Mouse (Mus musculus) myocyte (in vitro differentiated cells): Measurements from ENCODE around the gene Mtap. TPM values are rescaled to one million over a fixed set of nuclear protein-coding genes. Genes with fewer than 3 reads are reported as not detected.
A peak's percentile ranks its signal among the peaks of the same experiment; 100 is the strongest.

Source experiments
- H3K27me3 ChIP-seq: one replicate; pipeline ENCODE4 v1.6.1; 2011; ENCODE audit not compliant: control insufficient read depth, insufficient read depth, insufficient read length
- H3K36me3 ChIP-seq: one replicate; pipeline ENCODE4 v1.6.1; 2011; ENCODE audit not compliant: control insufficient read depth, insufficient read depth
- H3K4me2 ChIP-seq: one replicate; pipeline ENCODE4 v1.6.1; 2011; ENCODE audit warnings: low read depth, control low read depth
- H3K4me3 ChIP-seq: one replicate; pipeline ENCODE4 v1.5.1; 2011; ENCODE audit warnings: mild to moderate bottlenecking, control low read depth, moderate library complexity
- H3K79me2 ChIP-seq: one replicate; pipeline ENCODE4 v1.6.1; 2011; ENCODE audit not compliant: control insufficient read depth, insufficient read depth
- H3ac ChIP-seq: one replicate; pipeline ENCODE4 v1.6.1; 2011; ENCODE audit not compliant: control insufficient read depth, insufficient read length
- CEBPB ChIP-seq: IDR thresholded peaks from 2 replicates; pipeline ENCODE4 v1.6.1; 2011; ENCODE audit warnings: mild to moderate bottlenecking, moderate library complexity; ENCODE audit not compliant: poor library complexity, insufficient read depth, severe bottlenecking
- E2F4 ChIP-seq: IDR thresholded peaks from one replicate; pipeline ENCODE4 v1.6.1; 2011; ENCODE audit warnings: mild to moderate bottlenecking, control low read depth, moderate library complexity; ENCODE audit not compliant: insufficient read depth
- MAX ChIP-seq: IDR thresholded peaks from one replicate; pipeline ENCODE4 v1.6.1; 2011; ENCODE audit warnings: low read depth, mild to moderate bottlenecking, control low read depth
- MYOD1 ChIP-seq, 3 experiments: IDR thresholded peaks; one replicate each; pipeline ENCODE4 v1.6.1; 2011; ENCODE audit warnings: control low read depth in 2 of 3, low read depth in 2 of 3, mild to moderate bottlenecking in 2 of 3, moderate library complexity in 1 of 3; ENCODE audit not compliant: insufficient read length in 2 of 3, control insufficient read depth in 1 of 3
- MYOG ChIP-seq, 3 experiments: IDR thresholded peaks; one replicate each; pipeline ENCODE4 v1.6.1; 2011; ENCODE audit warnings: control low read depth in 2 of 3, low read depth in 2 of 3, mild to moderate bottlenecking in 2 of 3; ENCODE audit not compliant: insufficient read length in 2 of 3, control insufficient read depth in 1 of 3, insufficient read depth in 1 of 3
- POLR2A ChIP-seq: IDR thresholded peaks from one replicate; pipeline ENCODE4 v1.6.1; 2011; ENCODE audit warnings: low read depth, mild to moderate bottlenecking, control low read depth, moderate library complexity; ENCODE audit not compliant: insufficient read length
- POLR2AphosphoS2 ChIP-seq: IDR thresholded peaks from one replicate; pipeline ENCODE4 v1.6.1; 2011; ENCODE audit warnings: low read depth, control low read depth; ENCODE audit not compliant: insufficient read length
- REST ChIP-seq: IDR thresholded peaks from one replicate; pipeline ENCODE4 v1.6.1; 2011; ENCODE audit warnings: mild to moderate bottlenecking, control low read depth, moderate library complexity; ENCODE audit not compliant: insufficient read depth, insufficient read length
- SRF ChIP-seq: IDR thresholded peaks from one replicate; pipeline ENCODE4 v1.6.1; 2011; ENCODE audit warnings: low read depth; ENCODE audit not compliant: control insufficient read depth, insufficient read length
- TCF12 ChIP-seq: IDR thresholded peaks from one replicate; pipeline ENCODE4 v1.6.1; 2011; ENCODE audit warnings: mild to moderate bottlenecking, control low read depth; ENCODE audit not compliant: poor library complexity, insufficient read depth, severe bottlenecking
- TCF3 ChIP-seq: IDR thresholded peaks from one replicate; pipeline ENCODE4 v1.6.1; 2011; ENCODE audit warnings: low read depth, control low read depth; ENCODE audit not compliant: insufficient read length
- USF1 ChIP-seq: IDR thresholded peaks from one replicate; pipeline ENCODE4 v1.6.1; 2011; ENCODE audit warnings: low read depth, mild to moderate bottlenecking, control low read depth, moderate library complexity
- polyA plus RNA-seq: library from polyadenylated mRNA; unstranded; fragments of >200 nt; fragmentation: generic; extraction: Trizol; gene quantifications from one replicate; pipeline ENCODE4 v1.2.1, GENCODE M21; 2012; ENCODE audit warnings: missing spikeins

The Mtap gene
- polyA plus RNA-seq, 1 experiment = 30.0 TPM

DNA sequence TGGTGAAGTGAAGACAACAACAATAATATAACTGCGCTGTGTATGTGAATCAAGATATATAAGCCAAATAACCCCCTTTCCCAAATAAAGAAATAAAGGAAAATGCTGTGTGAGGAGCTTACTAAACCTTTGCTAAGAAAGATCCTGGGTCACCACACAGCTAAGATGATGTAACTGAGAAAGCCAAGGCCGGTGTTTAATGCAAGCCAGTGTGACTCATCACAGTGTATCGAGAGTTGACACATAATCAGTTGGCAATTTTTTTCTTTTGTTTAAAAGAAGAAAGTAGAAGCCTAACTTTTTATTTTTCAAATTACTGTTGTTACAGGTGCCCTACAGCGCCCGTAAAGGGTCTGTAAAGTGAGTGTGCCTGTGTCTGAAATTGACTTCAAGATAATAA is 43.2 kb downstream of the Mtap start:
- no peak overlapping the region for H3K4me3 ChIP-seq
- 0 out of 2 replicates have a peak, but pooled peaks have one; percentile 49 for TF ChIP-seq CEBPB
- no peak for TF ChIP-seq POLR2AphosphoS2
- H3K4me2 ChIP-seq = no peak overlapping the region
- H3K79me2 ChIP-seq = no peaks in the 10 kb centered on the region
- peaks cover 46% of the 10 kb centered on the region for H3K36me3 ChIP-seq
- H3K27me3 ChIP-seq = no peaks in the 10 kb centered on the region
- no peak overlapping the region for H3ac ChIP-seq

DNA sequence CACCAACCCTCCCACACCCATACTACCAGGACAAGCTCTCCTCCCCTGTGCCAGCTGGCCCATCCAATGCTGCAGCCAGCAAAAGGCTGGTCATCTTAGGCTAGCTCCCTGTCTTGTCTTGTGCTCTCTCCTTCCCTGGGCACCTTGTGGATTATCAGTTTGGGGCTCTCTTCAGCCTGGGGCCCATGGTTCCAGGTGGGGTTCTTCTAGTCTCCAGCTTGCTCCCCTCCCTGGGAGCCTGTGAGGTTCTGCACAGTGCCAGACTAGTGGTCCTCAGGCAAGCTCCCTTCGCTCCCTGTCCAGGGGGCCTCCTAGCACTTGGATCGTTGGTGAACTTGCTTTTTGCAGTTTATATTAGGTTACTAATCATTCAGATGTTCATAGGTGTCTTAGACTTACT is 44.7 kb downstream of the Mtap start:
- no peak overlapping the region for H3K4me3 ChIP-seq
- peaks cover 34% of the 10 kb centered on the region for H3K36me3 ChIP-seq
- no peak overlapping the region for H3ac ChIP-seq
- H3K79me2 ChIP-seq = no peaks in the 10 kb centered on the region
- TF ChIP-seq MYOD1 (IDR thresholded peaks at IDR 0.05; ENCODE audit: control insufficient read depth in 1 of 3, insufficient read length in 2 of 3, low read depth in 2 of 3) (no peak), USF1 (no peak), MAX (no peak), TCF12 (no peak), MYOG (IDR thresholded peaks at IDR 0.05; ENCODE audit: control insufficient read depth in 1 of 3, insufficient read depth in 1 of 3, insufficient read length in 2 of 3, low read depth in 2 of 3) (no peak), POLR2AphosphoS2 (no peak), CEBPB (no peak), E2F4 (no peak), TCF3 (no peak), SRF (no peak), REST (no peak), POLR2A (no peak)
- no peaks in the 10 kb centered on the region for H3K27me3 ChIP-seq
- no peak overlapping the region for H3K4me2 ChIP-seq

DNA sequence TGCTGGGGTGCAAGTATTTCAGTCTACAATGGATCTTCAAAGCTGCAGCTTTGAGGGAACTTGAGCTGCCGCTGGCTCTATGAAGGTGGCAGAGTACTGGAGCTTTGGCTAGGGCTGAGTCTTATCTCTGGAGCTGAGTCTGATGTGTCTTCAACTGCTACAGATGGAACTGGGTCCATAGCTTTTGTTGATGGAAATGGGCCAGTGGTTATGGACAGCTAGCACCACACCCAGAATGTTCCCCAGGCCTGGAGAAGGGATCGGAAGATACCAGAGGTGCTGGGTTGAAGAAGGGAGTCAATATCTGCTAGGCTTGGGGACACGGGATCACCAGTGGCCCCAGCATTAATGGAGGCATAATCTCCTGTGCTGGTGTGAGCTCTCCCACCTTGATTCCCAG is 45.6 kb downstream of the Mtap start:
- Histone ChIP-seq H3K27me3 (no peaks in the 10 kb centered on the region), H3K36me3 (peaks cover 29% of the 10 kb centered on the region), H3ac (no peak overlapping the region), H3K4me2 (no peak overlapping the region), H3K4me3 (no peak overlapping the region), H3K79me2 (no peaks in the 10 kb centered on the region)
- TF ChIP-seq TCF3 = no peak
- no peak for TF ChIP-seq MAX
- TF ChIP-seq REST = no peak
- no peak for TF ChIP-seq MYOD1 (IDR thresholded peaks at IDR 0.05; ENCODE audit: control insufficient read depth in 1 of 3, insufficient read length in 2 of 3, low read depth in 2 of 3)
- no peak for TF ChIP-seq CEBPB
- no peak for TF ChIP-seq POLR2AphosphoS2
- TF ChIP-seq E2F4 = no peak
- TF ChIP-seq POLR2A = no peak
- TF ChIP-seq USF1 = no peak

DNA sequence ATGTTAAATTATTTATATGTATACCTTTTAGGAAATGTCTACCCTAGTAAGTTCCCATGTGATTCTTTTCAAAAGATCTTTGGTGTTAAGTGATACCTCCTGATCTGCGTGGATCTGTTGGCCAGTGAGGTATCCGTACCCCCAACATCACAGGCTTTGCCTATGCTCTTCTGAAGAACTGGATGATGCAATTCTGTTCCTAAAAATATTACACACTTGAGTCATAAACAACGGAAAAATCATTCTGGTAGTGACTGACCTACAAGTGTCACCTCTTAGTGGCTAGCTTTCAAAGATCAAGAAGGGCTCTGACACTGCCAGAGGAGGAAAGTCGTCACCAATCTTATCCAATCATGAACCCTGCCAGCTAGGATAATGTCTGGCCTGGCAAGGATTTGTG is 58.6 kb downstream of the Mtap start:
- TF ChIP-seq MAX (no peak), USF1 (no peak), SRF (no peak), CEBPB (peak; percentile 62; the same call in 1 of the 2 replicates), POLR2AphosphoS2 (no peak), MYOD1 (IDR thresholded peaks at IDR 0.05; ENCODE audit: control insufficient read depth in 1 of 3, insufficient read length in 2 of 3, low read depth in 2 of 3) (no peak), MYOG (IDR thresholded peaks at IDR 0.05; ENCODE audit: control insufficient read depth in 1 of 3, insufficient read depth in 1 of 3, insufficient read length in 2 of 3, low read depth in 2 of 3) (no peak)
- no peaks in the 10 kb centered on the region for H3K79me2 ChIP-seq
- no peaks in the 10 kb centered on the region for H3K27me3 ChIP-seq
- no peaks in the 10 kb centered on the region for H3K36me3 ChIP-seq
- H3K4me3 ChIP-seq = no peak overlapping the region
- H3ac ChIP-seq = no peak overlapping the region
- H3K4me2 ChIP-seq = no peak overlapping the region

DNA sequence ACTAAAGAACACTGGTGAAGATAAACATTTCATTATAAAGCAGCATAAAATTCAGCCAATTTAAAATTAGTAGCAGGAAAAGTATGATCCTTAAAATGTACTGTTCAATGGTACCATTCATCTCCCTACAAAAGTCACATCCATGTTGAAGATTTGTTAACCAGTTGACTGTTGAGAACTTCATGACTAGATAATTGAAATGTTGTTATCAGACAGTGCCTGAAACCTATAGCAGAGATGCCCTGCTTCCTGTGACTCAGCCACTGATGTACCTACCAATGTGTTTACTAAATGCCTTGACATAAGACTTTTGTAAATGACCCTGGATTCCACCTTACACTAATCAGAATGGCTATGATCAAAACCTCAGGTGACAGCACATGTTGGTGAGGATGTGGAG is 60.2 kb downstream of the Mtap start:
- no peaks in the 10 kb centered on the region for H3K36me3 ChIP-seq
- no peak overlapping the region for H3K4me3 ChIP-seq
- no peak overlapping the region for H3K4me2 ChIP-seq
- H3K27me3 ChIP-seq = no peaks in the 10 kb centered on the region
- TF ChIP-seq MYOD1 (IDR thresholded peaks at IDR 0.05; ENCODE audit: control insufficient read depth in 1 of 3, insufficient read length in 2 of 3, low read depth in 2 of 3) (no peak), MAX (no peak), MYOG (IDR thresholded peaks at IDR 0.05; ENCODE audit: control insufficient read depth in 1 of 3, insufficient read depth in 1 of 3, insufficient read length in 2 of 3, low read depth in 2 of 3) (no peak), TCF12 (no peak), E2F4 (no peak), TCF3 (no peak), REST (no peak), POLR2A (no peak), CEBPB (no peak), USF1 (no peak), POLR2AphosphoS2 (no peak), SRF (no peak)
- no peaks in the 10 kb centered on the region for H3K79me2 ChIP-seq
- no peak overlapping the region for H3ac ChIP-seq
